In the genomic region with DNA sequence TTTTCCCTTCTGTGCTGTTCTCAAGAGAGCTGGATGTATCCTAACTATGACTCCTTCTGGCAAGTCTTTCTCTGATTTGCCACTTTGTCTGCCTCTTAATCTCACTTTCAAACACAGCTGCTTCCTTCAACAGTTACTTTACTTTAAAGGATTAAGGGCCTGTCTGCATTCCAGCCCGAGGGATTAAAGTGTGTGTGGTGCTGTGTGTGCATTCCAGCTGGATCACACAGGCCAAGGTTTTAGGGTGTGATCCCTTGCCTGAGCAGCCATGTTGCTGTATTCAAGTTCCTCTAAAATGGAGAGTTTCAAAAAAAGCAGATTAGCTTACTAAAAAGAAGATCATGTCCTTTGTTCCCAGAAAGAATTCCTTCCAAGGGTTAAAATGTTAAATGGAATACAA, we compare ENCODE assay signal across 29 mouse cellular contexts.
A peak's percentile ranks its signal among the peaks of the same experiment; 100 is the strongest.
DNase-seq lines count a peak whose midpoint lies in the region; ATAC-seq and TF ChIP-seq lines count a peak whose summit lies in the region.
"Had no signal": no experiment of that assay in that cellular context is flagged by ENCODE, and none has a peak within 500 bp of the region (broad histone marks: within the 10 kb centered on the region; RNA-seq: fewer than 3 reads in every experiment).

No protein-coding gene starts in this region.

- no peak for TF ChIP-seq POLR2A in brain, embryonic 14.5 days (IDR thresholded peaks at IDR 0.05; ENCODE audit: borderline replicate concordance, extremely low read depth, insufficient read depth, insufficient read length, poor library complexity, severe bottlenecking)
- TF ChIP-seq POLR2A in olfactory bulb, adult 2 months (IDR thresholded peaks at IDR 0.05; ENCODE audit: insufficient read depth, low read depth, low read length), result no peak

- H3K27ac ChIP-seq in midbrain, embryonic 10.5 days (replicated peaks), result no peak overlapping the region
- no peak overlapping the region for H3K27ac ChIP-seq in midbrain, postnatal 0 days (ENCODE audit: low read depth, low read length)
- peak overlapping the region; percentile 16; the same call in 1 of the 2 replicates for H3K27ac ChIP-seq in olfactory bulb, adult 2 months (ENCODE audit: insufficient read depth, low read depth, low read length)
- H3K27ac ChIP-seq: gastrocnemius, adult 2 months; heart, adult 2 months; heart, embryonic 13.5 days; hindbrain, embryonic 14.5 days; limb, embryonic 12.5 days; macrophage had no signal

- no peaks in the 10 kb centered on the region for H3K9me3 ChIP-seq in midbrain, embryonic 10.5 days (replicated peaks)
- H3K9me3 ChIP-seq in midbrain, postnatal 0 days (ENCODE audit: low read length), result no peaks in the 10 kb centered on the region
- H3K9me3 ChIP-seq: heart, embryonic 13.5 days; limb, embryonic 12.5 days had no signal

- H3K4me3 ChIP-seq in midbrain, embryonic 10.5 days, result no peak overlapping the region
- no peak overlapping the region for H3K4me3 ChIP-seq in midbrain, postnatal 0 days (ENCODE audit: low read depth, low read length)
- no peak overlapping the region for H3K4me3 ChIP-seq in C2C12 (ENCODE audit: insufficient read depth, poor library complexity, severe bottlenecking)
- no peak overlapping the region for H3K4me3 ChIP-seq in olfactory bulb, adult 2 months (ENCODE audit: insufficient read depth, low read depth, low read length)
- H3K4me3 ChIP-seq: gastrocnemius, adult 2 months; heart, adult 2 months; heart, embryonic 13.5 days; limb, embryonic 12.5 days had no signal

- no peaks in the 10 kb centered on the region for H3K36me3 ChIP-seq in midbrain, embryonic 10.5 days
- no peaks in the 10 kb centered on the region for H3K36me3 ChIP-seq in midbrain, postnatal 0 days (ENCODE audit: insufficient read depth, low read length)
- no peaks in the 10 kb centered on the region for H3K36me3 ChIP-seq in C2C12 (ENCODE audit: control insufficient read depth, insufficient read depth)
- H3K36me3 ChIP-seq: heart, embryonic 13.5 days; limb, embryonic 12.5 days had no signal

- H3K27me3 ChIP-seq in midbrain, embryonic 10.5 days (ENCODE audit: low read depth, poor library complexity, severe bottlenecking), result no peaks in the 10 kb centered on the region
- H3K27me3 ChIP-seq in midbrain, postnatal 0 days (ENCODE audit: insufficient read depth, low read length), result no peaks in the 10 kb centered on the region
- no peaks in the 10 kb centered on the region for H3K27me3 ChIP-seq in C2C12 (ENCODE audit: control insufficient read depth, insufficient read depth, insufficient read length)
- H3K27me3 ChIP-seq: CH12.LX; heart, embryonic 13.5 days; limb, embryonic 12.5 days had no signal

- no peak overlapping the region for H3K9ac ChIP-seq in midbrain, postnatal 0 days (replicated peaks; ENCODE audit: low read length, poor library complexity, severe bottlenecking)
- H3K9ac ChIP-seq: heart, embryonic 13.5 days; hindbrain, embryonic 14.5 days; limb, embryonic 12.5 days had no signal

- no peaks in the 10 kb centered on the region for H3K79me3 ChIP-seq in C2C12 (ENCODE audit: low read depth)

- TF ChIP-seq CTCF in midbrain, postnatal 0 days (IDR thresholded peaks at IDR 0.05), result no peak
- TF ChIP-seq CTCF in C2C12 (IDR thresholded peaks at IDR 0.05; ENCODE audit: control insufficient read depth, insufficient read depth, insufficient read length), result no peak
- TF ChIP-seq CTCF in brain, embryonic 14.5 days (IDR thresholded peaks at IDR 0.05; ENCODE audit: borderline replicate concordance, extremely low read depth, insufficient read depth, insufficient read length), result no peak
- no peak for TF ChIP-seq CTCF in olfactory bulb, adult 2 months (IDR thresholded peaks at IDR 0.05; ENCODE audit: insufficient read depth, low read depth, low read length)

- H3K4me2 ChIP-seq in midbrain, postnatal 0 days (ENCODE audit: low read depth, low read length, poor library complexity, severe bottlenecking), result no peak overlapping the region
- H3K4me2 ChIP-seq: heart, embryonic 13.5 days; hindbrain, embryonic 14.5 days; limb, embryonic 12.5 days; liver, embryonic 11.5 days had no signal

- H3K79me2 ChIP-seq in C2C12 (ENCODE audit: control insufficient read depth, insufficient read depth), result no peaks in the 10 kb centered on the region

- H3ac ChIP-seq in C2C12 (ENCODE audit: control insufficient read depth, insufficient read length, low read depth), result no peak overlapping the region

- 8% methylated on average over 1 of the region's 1 CpGs for WGBS in midbrain, embryonic 10.5 days
- WGBS in midbrain, postnatal 0 days, result 13% methylated on average over 1 of the region's 1 CpGs
- WGBS in olfactory bulb, adult 2 months, result 15% methylated on average over 1 of the region's 1 CpGs

- no peak for ATAC-seq in midbrain, postnatal 0 days (ENCODE audit: low FRiP score)
- ATAC-seq: forebrain, embryonic 14.5 days; intestine, postnatal 0 days had no signal

- peaks cover 4% of the 10 kb centered on the region; the same call in 1 of the 2 replicates for H3K4me1 ChIP-seq in midbrain, embryonic 10.5 days
- H3K4me1 ChIP-seq in midbrain, postnatal 0 days (ENCODE audit: insufficient read depth, low read length), result no peaks in the 10 kb centered on the region
- no peaks in the 10 kb centered on the region; the same call in 1 of the 2 replicates for H3K4me1 ChIP-seq in olfactory bulb, adult 2 months (ENCODE audit: control insufficient read depth, insufficient read depth, low read length)
- H3K4me1 ChIP-seq: heart, embryonic 13.5 days; limb, embryonic 12.5 days had no signal

- DNase-seq in midbrain, embryonic 10.5 days (ENCODE audit: low spot score), result peak; percentile 35
- DNase-seq in midbrain, postnatal 0 days (ENCODE audit: low spot score), result no peak
- DNase-seq in brain, embryonic 14.5 days (ENCODE audit: low read depth), result peak; percentile 13
- no peak for DNase-seq in urinary bladder, postnatal 36 days (ENCODE audit: low spot score in 2 of 2)
- DNase-seq in lung, postnatal 25 days (ENCODE audit: low spot score), result no peak
- DNase-seq: adrenal gland, postnatal 10 days; B cell, adult 2 months; cerebellum, adult 11 months; cerebellum, adult 9-10 months; cerebellum, postnatal 36 days; gastrocnemius, adult 2 months; heart, adult 2 months; heart, postnatal 10 days; kidney, adult 9 months; kidney, postnatal 14 days; right cerebral cortex, adult 18-20 months; spleen, adult 18-20 months; thymus, adult 18-20 months; thymus, postnatal 25 days had no signal

TF ChIP-seq in C2C12, 6 proteins besides CTCF, POLR2A, EP300 and RAD21:
- TF ChIP-seq CEBPB (IDR thresholded peaks at IDR 0.05; ENCODE audit: low read depth) (no peak), MAX (IDR thresholded peaks at IDR 0.05) (no peak), MYOD1 (IDR thresholded peaks at IDR 0.05; ENCODE audit: control insufficient read depth, insufficient read length, low read depth) (peak; percentile 43), USF1 (IDR thresholded peaks at IDR 0.05; ENCODE audit: low read depth) (no peak)

Comparison
In these comparisons a context has a peak if more than half of its experiments do, and no peak if none do; other contexts are left out.
1. DNase-seq: peak in midbrain, embryonic 10.5 days (single experiment) and brain, embryonic 14.5 days (single experiment); none in midbrain, postnatal 0 days (single experiment), urinary bladder, postnatal 36 days (0 of 2) and lung, postnatal 25 days (single experiment).